Mouse (Mus musculus) ovary, adult 10 weeks (tissue): Measurements from ENCODE around the gene Taar7f. TPM values are rescaled to one million over a fixed set of nuclear protein-coding genes. Genes with fewer than 3 reads are reported as not detected.

Experiments used
- polyA plus RNA-seq: library from polyadenylated mRNA; stranded (reverse); fragments of 350-450 nt; fragmentation: Illumina TruSeq; extraction: RNeasy Lipid Tissue Mini Kit (QIAGEN cat#74804); gene quantifications from one replicate; pipeline ENCODE4 v1.2.3, GENCODE M21; 2014

Gene Taar7f
- polyA plus RNA-seq = not detected

DNA sequence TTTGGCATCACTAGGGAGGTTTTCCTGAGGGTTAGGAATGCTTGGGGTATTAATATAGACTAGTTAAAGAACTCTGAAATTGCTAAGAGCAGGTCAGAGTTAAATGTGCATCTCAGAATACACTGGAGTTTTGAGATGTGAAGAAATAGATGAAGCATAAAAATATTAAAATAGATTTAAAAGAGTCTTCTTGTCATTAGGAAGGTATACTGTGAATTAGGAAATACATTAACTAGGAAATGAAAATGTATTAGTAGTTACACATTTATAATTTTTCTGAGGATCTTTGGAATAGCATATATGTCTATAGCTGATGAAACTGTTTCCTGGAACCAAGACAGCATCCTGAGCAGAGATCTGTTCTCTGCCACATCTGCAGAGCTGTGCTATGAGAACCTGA is at the start of gene Taar7f:
Gene Taar7f (plus strand): TSS at position 301 of the 400 bp plus-strand sequence.

DNA sequence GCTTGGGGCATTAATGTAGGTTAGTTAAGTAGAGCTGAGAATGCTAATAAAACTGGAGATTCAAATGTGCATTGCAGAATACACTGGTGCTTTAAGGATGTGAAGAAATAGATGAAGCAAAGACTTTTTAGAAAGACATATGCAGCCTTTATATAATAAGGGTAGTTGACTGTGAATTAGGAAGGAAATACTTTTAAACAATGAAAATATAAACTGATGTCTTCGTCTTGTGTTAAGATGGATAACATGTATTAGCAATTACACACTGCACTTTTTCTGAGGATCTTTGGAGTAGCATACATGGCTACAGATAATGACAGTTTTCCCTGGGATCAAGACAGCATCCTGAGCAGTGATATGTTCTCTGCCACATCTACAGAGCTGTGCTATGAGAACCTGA is 49.7 kb upstream of the Taar7f start, which contains the start of gene Taar7b:
Gene Taar7b (plus strand): TSS at position 301 of the 400 bp plus-strand sequence.

DNA sequence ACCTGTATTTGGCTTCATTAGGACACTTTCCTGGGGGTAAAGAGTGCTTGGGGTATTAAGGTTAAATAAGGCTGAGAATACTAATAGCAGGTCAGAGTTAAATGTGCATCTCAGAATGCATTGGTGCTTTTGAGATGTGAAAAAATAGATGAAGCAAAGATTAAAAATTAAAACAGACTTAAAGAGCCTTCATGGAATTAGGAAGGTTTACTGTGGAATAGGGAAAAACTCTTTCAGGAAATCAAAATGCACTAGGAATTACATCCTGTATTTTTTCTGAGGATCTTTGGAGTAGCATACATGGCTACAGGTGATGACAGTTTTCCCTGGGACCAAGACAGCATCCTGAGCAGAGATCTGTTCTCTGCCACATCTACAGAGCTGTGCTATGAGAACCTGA is 22.4 kb upstream of the Taar7f start, which contains the start of gene Taar7d:
Gene Taar7d (plus strand): TSS at position 301 of the 400 bp plus-strand sequence.

DNA sequence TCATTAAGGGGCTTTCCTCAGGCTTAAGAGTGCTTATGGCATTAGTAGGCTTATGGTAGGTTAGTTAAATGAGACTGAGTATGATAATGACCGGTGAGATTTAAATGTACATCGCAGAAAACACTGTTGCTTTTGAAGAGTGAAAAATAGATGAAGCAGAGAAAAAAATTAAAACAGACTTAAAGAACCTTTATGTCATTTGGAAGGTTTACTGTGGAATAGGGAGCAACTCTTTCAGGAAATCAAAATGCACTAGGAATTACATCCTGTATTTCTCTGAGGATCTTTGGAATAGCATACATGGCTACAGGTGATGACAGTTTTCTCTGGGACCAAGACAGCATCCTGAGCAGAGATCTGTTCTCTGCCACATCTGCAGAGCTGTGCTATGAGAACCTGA is 12.0 kb upstream of the Taar7f start, which contains the start of gene Taar7e:
Gene Taar7e (plus strand): TSS at position 301 of the 400 bp plus-strand sequence.

GRCm38 (mm10) chr10:24076200-24076599 is 26.9 kb downstream of the Taar7f start, which contains the start of gene Taar8a:
TSS of gene Taar8a (plus strand) at chr10:24076500.

DNA sequence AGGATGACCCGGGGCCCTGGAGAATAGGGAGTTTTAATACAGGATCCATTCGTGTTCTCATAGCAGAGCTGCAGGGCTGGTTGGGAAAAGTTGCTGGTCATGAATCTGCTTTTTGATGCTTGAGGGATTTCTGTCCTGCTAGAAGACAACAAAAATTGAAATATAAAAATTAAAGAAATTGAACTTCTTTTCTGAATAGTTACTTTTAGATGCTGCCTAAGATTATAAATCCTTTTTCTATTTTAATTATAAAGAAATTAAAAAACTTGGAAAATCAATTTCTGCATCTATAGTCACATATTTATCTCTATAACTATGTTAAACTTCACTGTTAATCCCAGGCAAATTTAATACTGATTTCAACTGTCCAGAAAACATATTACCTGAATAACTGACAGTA is 42.9 kb downstream of the Taar7f start, which contains the start of gene Taar8b:
Gene Taar8b (minus strand): TSS at position 101 of the 400 bp plus-strand sequence.

Other genes with a start within 250 kb of the Taar7f start
- gene Vnn3, start 198.0 kb upstream of the Taar7f start, polyA plus RNA-seq = 0.74 TPM
- 71.7 TPM for gene Vnn1, start 154.8 kb upstream of the Taar7f start, polyA plus RNA-seq
- gene Taar1, start 129.2 kb upstream of the Taar7f start, polyA plus RNA-seq = not detected
- not detected for gene Taar2, start 110.9 kb upstream of the Taar7f start, polyA plus RNA-seq
- gene Taar3, start 100.0 kb upstream of the Taar7f start, polyA plus RNA-seq = not detected
- not detected for gene Taar4, start 89.0 kb upstream of the Taar7f start, polyA plus RNA-seq
- not detected for gene Taar5, start 78.8 kb upstream of the Taar7f start, polyA plus RNA-seq
- not detected for gene Taar6, start 63.9 kb upstream of the Taar7f start, polyA plus RNA-seq
- gene Taar7a, start 56.0 kb upstream of the Taar7f start, polyA plus RNA-seq = not detected
- not detected for gene Taar7b, start 49.6 kb upstream of the Taar7f start, polyA plus RNA-seq
- not detected for gene Taar7d, start 22.3 kb upstream of the Taar7f start, polyA plus RNA-seq
- gene Taar7e, start 11.9 kb upstream of the Taar7f start, polyA plus RNA-seq = not detected
- not detected for gene Taar8a, start 27.0 kb downstream of the Taar7f start, polyA plus RNA-seq
- gene Taar8b, start 42.8 kb downstream of the Taar7f start, polyA plus RNA-seq = not detected
- not detected for gene Taar8c, start 52.4 kb downstream of the Taar7f start, polyA plus RNA-seq
- gene Taar9, start 60.0 kb downstream of the Taar7f start, polyA plus RNA-seq = not detected
- 158 TPM for gene Stx7, start 99.8 kb downstream of the Taar7f start, polyA plus RNA-seq
- 11.5 TPM for gene Moxd1, start 174.0 kb downstream of the Taar7f start, polyA plus RNA-seq